Comparison of ENCODE assay signal across 17 mouse cellular contexts in the genomic region with DNA sequence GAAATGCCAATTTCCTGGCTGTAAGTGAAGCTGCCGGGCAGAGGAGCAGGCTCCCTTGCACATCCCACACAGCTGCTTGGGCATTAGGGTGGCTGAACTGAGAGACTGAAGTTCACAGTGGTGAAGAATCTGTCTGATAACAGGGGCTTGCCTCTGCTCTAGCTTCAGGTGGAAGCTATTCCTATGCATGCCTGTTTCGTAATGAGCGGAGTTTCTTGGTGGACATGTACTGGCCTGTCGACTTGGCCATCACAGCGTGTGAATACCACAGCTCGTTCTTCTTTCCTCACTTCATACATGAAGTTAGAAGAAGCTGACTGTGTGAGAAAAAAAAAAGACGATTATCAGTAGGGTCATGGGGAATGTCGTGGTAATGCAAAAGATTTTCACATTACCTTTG.
A peak's percentile ranks its signal among the peaks of the same experiment; 100 is the strongest.
DNase-seq lines count a peak whose midpoint lies in the region; TF ChIP-seq lines count a peak whose summit lies in the region.
"Had no signal": no experiment of that assay in that cellular context is flagged by ENCODE, and none has a peak within 500 bp of the region (broad histone marks: within the 10 kb centered on the region; RNA-seq: fewer than 3 reads in every experiment).

No protein-coding gene starts in this region.

- no peak for TF ChIP-seq CTCF in left cerebral cortex, adult 2 months (IDR thresholded peaks at IDR 0.05)

- H3K4me3 ChIP-seq in left cerebral cortex, adult 2 months = no peak overlapping the region
- H3K4me3 ChIP-seq: embryonic facial prominence, embryonic 10.5 days; embryonic facial prominence, embryonic 12.5 days; forebrain, embryonic 10.5 days; forebrain, embryonic 12.5 days had no signal

- no peak overlapping the region for H3K27ac ChIP-seq in left cerebral cortex, adult 2 months
- H3K27ac ChIP-seq: embryonic facial prominence, embryonic 10.5 days; embryonic facial prominence, embryonic 12.5 days; forebrain, embryonic 10.5 days; forebrain, embryonic 12.5 days had no signal

- intact Hi-C loops in left cerebral cortex, adult 2 months (cut with DNase I) = no loop called here
- intact Hi-C loops in gastrocnemius, postnatal 36 days (cut with DNase I) = no loop called here

- peak; percentile 27 for DNase-seq in urinary bladder, postnatal 14 days (ENCODE audit: low spot score)
- no peak for DNase-seq in urinary bladder, postnatal 4 days (ENCODE audit: low spot score in 2 of 2)
- DNase-seq in fat pad, adult 2 months (ENCODE audit: extremely low read depth, low read depth, low spot score) = peak; percentile 58
- DNase-seq in left cerebral cortex, adult 2 months (ENCODE audit: extremely low spot score in 1 of 2, low spot score in 2 of 2) = no peak
- DNase-seq in gastrocnemius, postnatal 36 days = no peak
- DNase-seq: adrenal gland, adult 8-10 months; adrenal gland, postnatal 14 days; adrenal gland, postnatal 36 days; cerebellum, adult 11-12 months; cerebellum, adult 2 months; cerebellum, adult 9-10 months; cerebellum, postnatal 10 days; cerebellum, postnatal 25 days had no signal

Comparison
In these comparisons a context has a peak if more than half of its experiments do, and no peak if none do; other contexts are left out.
1. DNase-seq: peak in urinary bladder, postnatal 14 days (single experiment) and fat pad, adult 2 months (single experiment); none in urinary bladder, postnatal 4 days (0 of 2), left cerebral cortex, adult 2 months (0 of 2) and gastrocnemius, postnatal 36 days (0 of 2).